Mouse (Mus musculus): Measurements from ENCODE around the gene Fermt3. TPM values are rescaled to one million over a fixed set of nuclear protein-coding genes. Genes with fewer than 3 reads are reported as not detected.

Gene Fermt3
- polyA plus RNA-seq, 1 experiment from 2014 or later: 8.0 TPM

GRCm38 (mm10) chr19:7018546-7018945 is 723 bp downstream of the Fermt3 start:
- no peak for ATAC-seq (replicated peaks; ENCODE audit: low FRiP score)
- Histone ChIP-seq H3K9me3 (ENCODE audit: control insufficient read depth, low read length) (no peaks in the 10 kb centered on the region), H3K4me1 (replicated peaks; ENCODE audit: control insufficient read depth, insufficient read depth, low read length) (no peaks in the 10 kb centered on the region), H3K27me3 (ENCODE audit: control insufficient read depth, insufficient read depth, low read length) (no peaks in the 10 kb centered on the region), H3K4me3 (ENCODE audit: low read depth, low read length) (no peak overlapping the region), H3K27ac (ENCODE audit: low read depth, low read length) (no peak overlapping the region), H3K4me2 (ENCODE audit: low read depth, low read length, severe bottlenecking) (no peak overlapping the region), H3K9ac (ENCODE audit: low read length) (no peak overlapping the region), H3K36me3 (ENCODE audit: control insufficient read depth, insufficient read depth, low read length) (peaks cover 15% of the 10 kb centered on the region)
- no peak for DNase-seq (ENCODE audit: low spot score)
- 94% methylated on average over 11 of the region's 11 CpGs for WGBS

GRCm38 (mm10) chr19:7017541-7018457 is 1.5 kb downstream of the Fermt3 start:
- DNase-seq (ENCODE audit: low spot score): no peak
- Histone ChIP-seq H3K4me3 (ENCODE audit: low read depth, low read length) (no peak overlapping the region), H3K4me2 (ENCODE audit: low read depth, low read length, severe bottlenecking) (no peak overlapping the region), H3K36me3 (ENCODE audit: control insufficient read depth, insufficient read depth, low read length) (peaks cover 15% of the 10 kb centered on the region), H3K27ac (ENCODE audit: low read depth, low read length) (no peak overlapping the region), H3K4me1 (replicated peaks; ENCODE audit: control insufficient read depth, insufficient read depth, low read length) (no peaks in the 10 kb centered on the region), H3K9ac (ENCODE audit: low read length) (no peak overlapping the region), H3K9me3 (ENCODE audit: control insufficient read depth, low read length) (no peaks in the 10 kb centered on the region), H3K27me3 (ENCODE audit: control insufficient read depth, insufficient read depth, low read length) (no peaks in the 10 kb centered on the region)
- ATAC-seq (replicated peaks; ENCODE audit: low FRiP score): no peak
- 89% methylated on average over 12 of the region's 12 CpGs for WGBS

GRCm38 (mm10) chr19:7014481-7015135 is 4.7 kb downstream of the Fermt3 start:
- Histone ChIP-seq H3K4me2 (ENCODE audit: low read depth, low read length, severe bottlenecking) (no peak overlapping the region), H3K27ac (ENCODE audit: low read depth, low read length) (no peak overlapping the region), H3K27me3 (ENCODE audit: control insufficient read depth, insufficient read depth, low read length) (no peaks in the 10 kb centered on the region), H3K36me3 (ENCODE audit: control insufficient read depth, insufficient read depth, low read length) (peaks cover 4% of the 10 kb centered on the region; the same call in 1 of the 2 replicates), H3K4me3 (ENCODE audit: low read depth, low read length) (no peak overlapping the region), H3K9ac (ENCODE audit: low read length) (no peak overlapping the region), H3K9me3 (ENCODE audit: control insufficient read depth, low read length) (no peaks in the 10 kb centered on the region), H3K4me1 (replicated peaks; ENCODE audit: control insufficient read depth, insufficient read depth, low read length) (no peaks in the 10 kb centered on the region)
- 95% methylated on average over 20 of the region's 20 CpGs for WGBS
- no peak for ATAC-seq (replicated peaks; ENCODE audit: low FRiP score)
- no peak for DNase-seq (ENCODE audit: low spot score)

- H3K27me3 ChIP-seq (ENCODE audit: control insufficient read depth, insufficient read depth, low read length): no peaks in the 10 kb centered on the region
- no peak overlapping the region for H3K4me3 ChIP-seq (ENCODE audit: low read depth, low read length)
- H3K36me3 ChIP-seq (ENCODE audit: control insufficient read depth, insufficient read depth, low read length): peaks cover 4% of the 10 kb centered on the region; the same call in 1 of the 2 replicates
Observed at GRCm38 (mm10) chr19:7013984-7014383, 5.3 kb downstream of the Fermt3 start.

GRCm38 (mm10) chr19:7012426-7012825 is 6.8 kb downstream of the Fermt3 start:
- 79% methylated on average over 4 of the region's 4 CpGs for WGBS
- no peak for ATAC-seq (replicated peaks; ENCODE audit: low FRiP score)

More at GRCm38 (mm10) chr19:7013984-7014383, 5.3 kb downstream of the Fermt3 start:
- H3K4me2 ChIP-seq (ENCODE audit: low read depth, low read length, severe bottlenecking): no peak overlapping the region
- H3K9ac ChIP-seq (ENCODE audit: low read length): no peak overlapping the region
- no peak overlapping the region for H3K27ac ChIP-seq (ENCODE audit: low read depth, low read length)
- no peaks in the 10 kb centered on the region for H3K9me3 ChIP-seq (ENCODE audit: control insufficient read depth, low read length)
- no peak for DNase-seq (ENCODE audit: low spot score)
- no peak for ATAC-seq (replicated peaks; ENCODE audit: low FRiP score)
- 86% methylated on average over 9 of the region's 9 CpGs for WGBS
- no peaks in the 10 kb centered on the region for H3K4me1 ChIP-seq (replicated peaks; ENCODE audit: control insufficient read depth, insufficient read depth, low read length)

GRCm38 (mm10) chr19:7006892-7007593 is 12.2 kb downstream of the Fermt3 start:
- no peak overlapping the region for H3K4me3 ChIP-seq (ENCODE audit: low read depth, low read length)
- H3K36me3 ChIP-seq (ENCODE audit: control insufficient read depth, insufficient read depth, low read length): no peaks in the 10 kb centered on the region
- H3K4me1 ChIP-seq (replicated peaks; ENCODE audit: control insufficient read depth, insufficient read depth, low read length): no peaks in the 10 kb centered on the region
- H3K9me3 ChIP-seq (ENCODE audit: control insufficient read depth, low read length): no peaks in the 10 kb centered on the region
- WGBS: 92% methylated on average over 9 of the region's 9 CpGs
- no peaks in the 10 kb centered on the region for H3K27me3 ChIP-seq (ENCODE audit: control insufficient read depth, insufficient read depth, low read length)
- no peak overlapping the region for H3K9ac ChIP-seq (ENCODE audit: low read length)
- ATAC-seq (replicated peaks; ENCODE audit: low FRiP score) (no peak), DNase-seq (ENCODE audit: low spot score) (no peak)
- no peak overlapping the region for H3K4me2 ChIP-seq (ENCODE audit: low read depth, low read length, severe bottlenecking)
- no peak overlapping the region for H3K27ac ChIP-seq (ENCODE audit: low read depth, low read length)

More at GRCm38 (mm10) chr19:7012426-7012825, 6.8 kb downstream of the Fermt3 start:
- no peak for DNase-seq (ENCODE audit: low spot score)
- Histone ChIP-seq H3K27me3 (ENCODE audit: control insufficient read depth, insufficient read depth, low read length) (no peaks in the 10 kb centered on the region), H3K4me1 (replicated peaks; ENCODE audit: control insufficient read depth, insufficient read depth, low read length) (no peaks in the 10 kb centered on the region), H3K4me2 (ENCODE audit: low read depth, low read length, severe bottlenecking) (no peak overlapping the region), H3K4me3 (ENCODE audit: low read depth, low read length) (no peak overlapping the region), H3K9me3 (ENCODE audit: control insufficient read depth, low read length) (no peaks in the 10 kb centered on the region), H3K9ac (ENCODE audit: low read length) (no peak overlapping the region), H3K36me3 (ENCODE audit: control insufficient read depth, insufficient read depth, low read length) (no peaks in the 10 kb centered on the region), H3K27ac (ENCODE audit: low read depth, low read length) (no peak overlapping the region)

GRCm38 (mm10) chr19:6999360-7000063 is 19.8 kb downstream of the Fermt3 start:
- ATAC-seq (replicated peaks; ENCODE audit: low FRiP score): no peak
- H3K9me3 ChIP-seq (ENCODE audit: control insufficient read depth, low read length): no peaks in the 10 kb centered on the region
- H3K4me3 ChIP-seq (ENCODE audit: low read depth, low read length): no peak overlapping the region
- H3K4me1 ChIP-seq (replicated peaks; ENCODE audit: control insufficient read depth, insufficient read depth, low read length): peaks cover 12% of the 10 kb centered on the region
- no peaks in the 10 kb centered on the region; the same call in 1 of the 2 replicates for H3K36me3 ChIP-seq (ENCODE audit: control insufficient read depth, insufficient read depth, low read length)
- WGBS: 94% methylated on average over 19 of the region's 19 CpGs
- H3K27me3 ChIP-seq (ENCODE audit: control insufficient read depth, insufficient read depth, low read length): no peaks in the 10 kb centered on the region
- no peak for DNase-seq (ENCODE audit: low spot score)
- no peak overlapping the region for H3K27ac ChIP-seq (ENCODE audit: low read depth, low read length)
- H3K9ac ChIP-seq (ENCODE audit: low read length): no peak overlapping the region
- H3K4me2 ChIP-seq (ENCODE audit: low read depth, low read length, severe bottlenecking): no peak overlapping the region

- H3K27ac ChIP-seq (ENCODE audit: low read depth, low read length): no peak overlapping the region
- H3K36me3 ChIP-seq (ENCODE audit: control insufficient read depth, insufficient read depth, low read length): no peaks in the 10 kb centered on the region; the same call in 1 of the 2 replicates
- ATAC-seq (replicated peaks; ENCODE audit: low FRiP score) (no peak), DNase-seq (ENCODE audit: low spot score) (no peak)
- H3K4me2 ChIP-seq (ENCODE audit: low read depth, low read length, severe bottlenecking): no peak overlapping the region
- H3K27me3 ChIP-seq (ENCODE audit: control insufficient read depth, insufficient read depth, low read length): no peaks in the 10 kb centered on the region
- no peaks in the 10 kb centered on the region for H3K9me3 ChIP-seq (ENCODE audit: control insufficient read depth, low read length)
- no peak overlapping the region for H3K9ac ChIP-seq (ENCODE audit: low read length)
- peaks cover 17% of the 10 kb centered on the region for H3K4me1 ChIP-seq (replicated peaks; ENCODE audit: control insufficient read depth, insufficient read depth, low read length)
- no peak overlapping the region for H3K4me3 ChIP-seq (ENCODE audit: low read depth, low read length)
- 77% methylated on average over 9 of the region's 9 CpGs for WGBS
Observed at GRCm38 (mm10) chr19:6997721-6998290, 21.5 kb downstream of the Fermt3 start.

All from forebrain, embryonic 11.5 days (tissue).